Mouse (Mus musculus): ENCODE data around the gene Gm20721. TPM values are rescaled to one million over a fixed set of nuclear protein-coding genes. Genes with fewer than 3 reads are reported as not detected.

Gene Gm20721
- total RNA-seq (2023), result under 1 TPM in 1 of 2 experiments, not detected in 1; 0.77 TPM

GRCm38 (mm10) chr2:174346612-174346998 lies at the start of gene Gm20721:
Gm20721 (minus strand) TSS chr2:174346712.

GRCm38 (mm10) chr2:174284011-174284410 lies 62.5 kb downstream of the Gm20721 start, which contains the start of gene Gnas:
Gnas (plus strand) TSS chr2:174284320.

Other genes starting within 250 kb of the Gm20721 start
- gene Npepl1, start 236.4 kb downstream of the Gm20721 start, total RNA-seq (2023), result 10 to 100 TPM; 88.7 to 93.9 TPM
- gene Gnas, start 62.4 kb downstream of the Gm20721 start, total RNA-seq (2023), result 100 to 1,000 TPM; 407 to 416 TPM
- 10 to 100 TPM; 40.9 to 55.6 TPM for gene Nelfcd, start 69.1 kb upstream of the Gm20721 start, total RNA-seq (2023)
- 10 to 100 TPM; 23.5 to 33.6 TPM for gene Ctsz, start 92.3 kb upstream of the Gm20721 start, total RNA-seq (2023)
- gene Tubb1, start 104.0 kb upstream of the Gm20721 start, total RNA-seq (2023), result not detected
- gene Atp5e, start 117.4 kb upstream of the Gm20721 start, total RNA-seq (2023), result 100 to 1,000 TPM; 217 to 265 TPM
- gene Prelid3b, start 126.4 kb upstream of the Gm20721 start, total RNA-seq (2023), result 10 to 100 TPM; 44.3 to 48.2 TPM